Mouse (Mus musculus) embryonic fibroblast, embryonic 13.5 days (primary cell): ENCODE results near the gene Cdh11.

ENCODE experiments used
- CTCF ChIP-seq: IDR thresholded peaks from 2 replicates; pipeline ENCODE4 v1.5.1; 2011; ENCODE audit warnings: mild to moderate bottlenecking, control low read depth, low read length, moderate library complexity, borderline replicate concordance; ENCODE audit not compliant: insufficient read depth
- POLR2A ChIP-seq: IDR thresholded peaks from 2 replicates; pipeline ENCODE4 v1.6.1; 2011; ENCODE audit warnings: low read depth, mild to moderate bottlenecking, control low read depth, low read length, moderate library complexity

DNA sequence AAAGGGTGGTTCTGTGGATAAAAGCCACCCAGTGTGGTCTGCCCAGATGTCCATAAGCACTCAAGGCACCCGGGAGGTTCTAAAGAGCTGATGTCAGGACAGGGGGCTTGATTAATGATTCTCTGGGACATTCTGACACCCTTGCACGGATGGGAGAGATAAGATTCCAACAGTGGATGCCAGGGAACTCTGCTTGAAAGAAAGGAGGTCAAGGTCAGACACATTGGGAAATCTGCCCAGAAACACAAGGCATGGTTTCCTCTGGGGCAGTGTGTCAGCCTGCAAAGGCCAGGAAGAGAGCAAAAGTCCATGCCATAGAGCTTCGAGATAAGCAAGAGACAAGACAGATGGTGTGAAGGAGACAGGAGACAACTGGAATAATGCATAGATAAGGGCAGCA is 188.9 kb downstream of the Cdh11 start:
- TF ChIP-seq CTCF (no peak), POLR2A (no peak)
